ENCODE assay signal across 8 mouse cellular contexts in genomic region chr2:181581402-181582120, GRCm38 (mm10). TPM values are rescaled to one million over a fixed set of nuclear protein-coding genes. Genes with fewer than 3 reads are reported as not detected.
DNase-seq lines count a peak whose midpoint lies in the region; ATAC-seq and TF ChIP-seq lines count a peak whose summit lies in the region.

No protein-coding gene starts in this region.

- peak overlapping the region; percentile 83 for H3K4me3 ChIP-seq in erythroblast, embryonic 14.5 days (replicated peaks)
- H3K4me3 ChIP-seq in heart, embryonic 11.5 days (ENCODE audit: low read depth, low read length): peak overlapping the region; percentile 83
- peak overlapping the region; percentile 78 for H3K4me3 ChIP-seq in kidney, embryonic 15.5 days (replicated peaks)
- H3K4me3 ChIP-seq in limb, embryonic 15.5 days: peak overlapping the region; percentile 78
- peak overlapping the region; percentile 45 for H3K4me3 ChIP-seq in midbrain, embryonic 16.5 days (ENCODE audit: low read depth, low read length)

- H3K4me1 ChIP-seq in erythroblast, embryonic 14.5 days (ENCODE audit: control insufficient read depth): peaks cover 83% of the 10 kb centered on the region
- peaks cover 30% of the 10 kb centered on the region for H3K4me1 ChIP-seq in heart, embryonic 11.5 days (ENCODE audit: control insufficient read depth, insufficient read depth, low read length)
- peaks cover 39% of the 10 kb centered on the region for H3K4me1 ChIP-seq in kidney, embryonic 15.5 days
- H3K4me1 ChIP-seq in limb, embryonic 15.5 days: peaks cover 18% of the 10 kb centered on the region
- H3K4me1 ChIP-seq in midbrain, embryonic 16.5 days (ENCODE audit: control insufficient read depth, insufficient read depth, low read length): peaks cover 14% of the 10 kb centered on the region

- H3K27ac ChIP-seq in heart, embryonic 11.5 days (ENCODE audit: low read depth, low read length): peak overlapping the region; percentile 95
- peak overlapping the region; percentile 93 for H3K27ac ChIP-seq in kidney, embryonic 15.5 days
- peak overlapping the region; percentile 95 for H3K27ac ChIP-seq in limb, embryonic 15.5 days
- H3K27ac ChIP-seq in midbrain, embryonic 16.5 days (ENCODE audit: low read length): peak overlapping the region; percentile 85

- no peaks in the 10 kb centered on the region for H3K9me3 ChIP-seq in erythroblast, embryonic 14.5 days (ENCODE audit: control insufficient read depth, low read length)
- no peaks in the 10 kb centered on the region for H3K9me3 ChIP-seq in heart, embryonic 11.5 days (replicated peaks; ENCODE audit: control insufficient read depth, low read length)
- no peaks in the 10 kb centered on the region for H3K9me3 ChIP-seq in kidney, embryonic 15.5 days (replicated peaks)
- H3K9me3 ChIP-seq in limb, embryonic 15.5 days: no peaks in the 10 kb centered on the region
- no peaks in the 10 kb centered on the region for H3K9me3 ChIP-seq in midbrain, embryonic 16.5 days (replicated peaks; ENCODE audit: control insufficient read depth, low read length, poor library complexity, severe bottlenecking)

- peak overlapping the region; percentile 98 for H3K4me2 ChIP-seq in heart, embryonic 11.5 days
- H3K4me2 ChIP-seq in kidney, embryonic 15.5 days: peak overlapping the region; percentile 96
- peak overlapping the region; percentile 94 for H3K4me2 ChIP-seq in limb, embryonic 15.5 days
- H3K4me2 ChIP-seq in midbrain, embryonic 16.5 days (ENCODE audit: low read length): peak overlapping the region; percentile 83

- no peak for TF ChIP-seq CTCF in brain, embryonic 14.5 days (IDR thresholded peaks at IDR 0.05; ENCODE audit: borderline replicate concordance, extremely low read depth, insufficient read depth, insufficient read length)

- peaks cover 44% of the 10 kb centered on the region for H3K36me3 ChIP-seq in erythroblast, embryonic 14.5 days (ENCODE audit: control insufficient read depth)
- peaks cover 18% of the 10 kb centered on the region for H3K36me3 ChIP-seq in heart, embryonic 11.5 days (ENCODE audit: control insufficient read depth, insufficient read depth, low read length)
- H3K36me3 ChIP-seq in kidney, embryonic 15.5 days: peaks cover 36% of the 10 kb centered on the region
- H3K36me3 ChIP-seq in limb, embryonic 15.5 days: peaks cover 33% of the 10 kb centered on the region
- peaks cover 24% of the 10 kb centered on the region for H3K36me3 ChIP-seq in midbrain, embryonic 16.5 days (ENCODE audit: control insufficient read depth, insufficient read depth, low read length)

- under 1% methylated on average over 49 of the region's 49 CpGs for WGBS in heart, embryonic 11.5 days (ENCODE audit: insufficient replicate concordance)
- under 1% methylated on average over 49 of the region's 49 CpGs for WGBS in kidney, embryonic 15.5 days
- WGBS in limb, embryonic 15.5 days: under 1% methylated on average over 49 of the region's 49 CpGs
- WGBS in midbrain, embryonic 16.5 days: under 1% methylated on average over 49 of the region's 49 CpGs

- peak; percentile 72 for TF ChIP-seq POLR2A in brain, embryonic 14.5 days (IDR thresholded peaks at IDR 0.05; ENCODE audit: borderline replicate concordance, extremely low read depth, insufficient read depth, insufficient read length, poor library complexity, severe bottlenecking)

- peak; percentile 81 for DNase-seq in CD4-positive helper T cell, adult 2 months (ENCODE audit: low read depth, low spot score)
- peak; percentile 89 for DNase-seq in brain, embryonic 14.5 days (ENCODE audit: low read depth)
- DNase-seq in spleen, postnatal 14 days (ENCODE audit: low spot score in 2 of 2): peak; percentile 70 to 83

- peak; percentile 82 for ATAC-seq in heart, embryonic 11.5 days (replicated peaks; ENCODE audit: insufficient number of reproducible peaks, low FRiP score, low TSS enrichment)
- ATAC-seq in kidney, embryonic 15.5 days (replicated peaks; ENCODE audit: low FRiP score): peak; percentile 80
- ATAC-seq in limb, embryonic 15.5 days (ENCODE audit: insufficient number of reproducible peaks, low FRiP score, low TSS enrichment, low read depth): peak; percentile 58
- ATAC-seq in midbrain, embryonic 16.5 days: peak; percentile 82

- peak overlapping the region; percentile 90 for H3K9ac ChIP-seq in heart, embryonic 11.5 days (ENCODE audit: low read depth, low read length)
- H3K9ac ChIP-seq in kidney, embryonic 15.5 days: peak overlapping the region; percentile 78
- H3K9ac ChIP-seq in limb, embryonic 15.5 days: peak overlapping the region; percentile 80
- peak overlapping the region; percentile 92 for H3K9ac ChIP-seq in midbrain, embryonic 16.5 days (ENCODE audit: low read depth, low read length)

- no peaks in the 10 kb centered on the region for H3K27me3 ChIP-seq in erythroblast, embryonic 14.5 days (ENCODE audit: control insufficient read depth)
- no peaks in the 10 kb centered on the region for H3K27me3 ChIP-seq in heart, embryonic 11.5 days (ENCODE audit: control insufficient read depth, insufficient read depth, low read length)
- H3K27me3 ChIP-seq in kidney, embryonic 15.5 days: no peaks in the 10 kb centered on the region
- no peaks in the 10 kb centered on the region for H3K27me3 ChIP-seq in limb, embryonic 15.5 days
- H3K27me3 ChIP-seq in midbrain, embryonic 16.5 days (ENCODE audit: control insufficient read depth, insufficient read depth, low read depth, low read length): no peaks in the 10 kb centered on the region

RNA-seq across cellular contexts. Expression of gene Uckl1, which starts 3.1 kb away (rescaled TPM):
- 125 and 204 TPM in 2 replicates for polyA plus RNA-seq in brain, embryonic 14.5 days (2012; rRNA removed)
- polyA plus RNA-seq in erythroblast, embryonic 14.5 days (2012): 1.5 and 1.9 TPM in 2 replicates
- 66.2 and 66.7 TPM in 2 replicates for polyA plus RNA-seq in heart, embryonic 11.5 days (2014; fragmentation: Nextera tagmentation; extraction: Ambion mirVana)
- 50.7 and 59.0 TPM in 2 replicates for polyA plus RNA-seq in kidney, embryonic 15.5 days (2015; fragmentation: Nextera tagmentation; extraction: Ambion mirVana)
- 44.7 and 52.6 TPM in 2 replicates for polyA plus RNA-seq in limb, embryonic 15.5 days (2015; fragmentation: Nextera tagmentation; extraction: Ambion mirVana)
- polyA plus RNA-seq in midbrain, embryonic 16.5 days (2015; fragmentation: Nextera tagmentation; extraction: Ambion mirVana): 71.2 and 76.0 TPM in 2 replicates

RNA-seq across cellular contexts. Expression of gene Prpf6, which starts 10.1 kb away (rescaled TPM):
- 30.9 and 44.4 TPM in 2 replicates for polyA plus RNA-seq in brain, embryonic 14.5 days (2012; rRNA removed)
- polyA plus RNA-seq in erythroblast, embryonic 14.5 days (2012): 1.4 and 1.5 TPM in 2 replicates
- polyA plus RNA-seq in heart, embryonic 11.5 days (2014; fragmentation: Nextera tagmentation; extraction: Ambion mirVana): 45.5 and 53.2 TPM in 2 replicates
- polyA plus RNA-seq in kidney, embryonic 15.5 days (2015; fragmentation: Nextera tagmentation; extraction: Ambion mirVana): 67.4 and 69.5 TPM in 2 replicates
- polyA plus RNA-seq in limb, embryonic 15.5 days (2015; fragmentation: Nextera tagmentation; extraction: Ambion mirVana): 63.3 and 63.7 TPM in 2 replicates
- polyA plus RNA-seq in midbrain, embryonic 16.5 days (2015; fragmentation: Nextera tagmentation; extraction: Ambion mirVana): 59.7 and 64.6 TPM in 2 replicates

RNA-seq across cellular contexts. Expression of gene Zfp512b, which starts 11.0 kb away (rescaled TPM):
- polyA plus RNA-seq in brain, embryonic 14.5 days (2012; rRNA removed): 105 and 142 TPM in 2 replicates
- 0.22 and 0.24 TPM in 2 replicates for polyA plus RNA-seq in erythroblast, embryonic 14.5 days (2012)
- polyA plus RNA-seq in heart, embryonic 11.5 days (2014; fragmentation: Nextera tagmentation; extraction: Ambion mirVana): 26.3 and 26.5 TPM in 2 replicates
- polyA plus RNA-seq in kidney, embryonic 15.5 days (2015; fragmentation: Nextera tagmentation; extraction: Ambion mirVana): 43.1 and 51.6 TPM in 2 replicates
- polyA plus RNA-seq in limb, embryonic 15.5 days (2015; fragmentation: Nextera tagmentation; extraction: Ambion mirVana): 43.8 and 53.4 TPM in 2 replicates
- 70.0 and 78.0 TPM in 2 replicates for polyA plus RNA-seq in midbrain, embryonic 16.5 days (2015; fragmentation: Nextera tagmentation; extraction: Ambion mirVana)

RNA-seq across cellular contexts. Expression of gene Samd10, which starts 17.5 kb away (rescaled TPM):
- polyA plus RNA-seq in brain, embryonic 14.5 days (2012; rRNA removed): 161 and 163 TPM in 2 replicates
- polyA plus RNA-seq in erythroblast, embryonic 14.5 days (2012): 0.08 TPM in 1 of 2 replicates, not detected in the other
- 13.7 and 14.6 TPM in 2 replicates for polyA plus RNA-seq in heart, embryonic 11.5 days (2014; fragmentation: Nextera tagmentation; extraction: Ambion mirVana)
- 24.6 and 26.3 TPM in 2 replicates for polyA plus RNA-seq in kidney, embryonic 15.5 days (2015; fragmentation: Nextera tagmentation; extraction: Ambion mirVana)
- polyA plus RNA-seq in limb, embryonic 15.5 days (2015; fragmentation: Nextera tagmentation; extraction: Ambion mirVana): 11.0 TPM in 2 replicates
- 213 and 216 TPM in 2 replicates for polyA plus RNA-seq in midbrain, embryonic 16.5 days (2015; fragmentation: Nextera tagmentation; extraction: Ambion mirVana)

Comparison
In these comparisons a context has a peak if more than half of its experiments do, and no peak if none do; other contexts are left out.
1. Peak in every context shown above with its lines: DNase-seq, ATAC-seq, H3K4me3 ChIP-seq and H3K27ac ChIP-seq.
2. RNA of gene Uckl1, which starts 3.1 kb away (polyA plus RNA-seq): 125 to 204 TPM in brain, embryonic 14.5 days, 71.2 to 76.0 TPM in midbrain, embryonic 16.5 days, 66.2 to 66.7 TPM in heart, embryonic 11.5 days, 50.7 to 59.0 TPM in kidney, embryonic 15.5 days and 44.7 to 52.6 TPM in limb, embryonic 15.5 days; 1.5 to 1.9 TPM in erythroblast, embryonic 14.5 days; every median in the first group is over 10 times any median in the second.
3. RNA of gene Prpf6, which starts 10.1 kb away (polyA plus RNA-seq): 67.4 to 69.5 TPM in kidney, embryonic 15.5 days, 63.3 to 63.7 TPM in limb, embryonic 15.5 days, 59.7 to 64.6 TPM in midbrain, embryonic 16.5 days, 45.5 to 53.2 TPM in heart, embryonic 11.5 days and 30.9 to 44.4 TPM in brain, embryonic 14.5 days; 1.4 to 1.5 TPM in erythroblast, embryonic 14.5 days; every median in the first group is over 10 times any median in the second.
4. RNA of gene Zfp512b, which starts 11.0 kb away (polyA plus RNA-seq): 105 to 142 TPM in brain, embryonic 14.5 days, 70.0 to 78.0 TPM in midbrain, embryonic 16.5 days, 43.8 to 53.4 TPM in limb, embryonic 15.5 days, 43.1 to 51.6 TPM in kidney, embryonic 15.5 days and 26.3 to 26.5 TPM in heart, embryonic 11.5 days; 0.22 to 0.24 TPM in erythroblast, embryonic 14.5 days; every median in the first group is over 10 times any median in the second.